Mouse (Mus musculus): Measurements from ENCODE around the gene Zfp51. TPM values are rescaled to one million over a fixed set of nuclear protein-coding genes. Genes with fewer than 3 reads are reported as not detected.

Zfp51 gene
- polyA plus RNA-seq, 2 experiments from 2014 or later, result 41.9 to 43.0 TPM

Other genes with a start within 250 kb of the Zfp51 start
- gene Vmn1r234, start 224.3 kb upstream of the Zfp51 start, polyA plus RNA-seq (2017; shearing (Covaris generic)), result not detected
- gene Vmn1r235, start 194.0 kb upstream of the Zfp51 start, polyA plus RNA-seq (2017; shearing (Covaris generic)), result under 1 TPM in 1 of 2 experiments, not detected in 1; 0.30 TPM
- gene Vmn1r236, start 167.4 kb upstream of the Zfp51 start, polyA plus RNA-seq (2017; shearing (Covaris generic)), result not detected
- gene Vmn1r237, start 138.5 kb upstream of the Zfp51 start, polyA plus RNA-seq (2017; shearing (Covaris generic)), result not detected
- 10 to 100 TPM; 18.3 to 20.2 TPM for gene Zfp677, start 66.6 kb upstream of the Zfp51 start, polyA plus RNA-seq (2017; shearing (Covaris generic))
- gene Zfp54, start 27.1 kb upstream of the Zfp51 start, polyA plus RNA-seq (2017; shearing (Covaris generic)), result 10 to 100 TPM; 11.7 to 13.0 TPM
- gene Zfp53, start 38.6 kb downstream of the Zfp51 start, polyA plus RNA-seq (2017; shearing (Covaris generic)), result 10 to 100 TPM; 44.8 to 46.9 TPM
- gene Zfp52, start 85.2 kb downstream of the Zfp51 start, polyA plus RNA-seq (2017; shearing (Covaris generic)), result 10 to 100 TPM; 20.8 to 21.6 TPM
- 10 to 100 TPM; 13.0 to 14.0 TPM for gene Zfp948, start 116.6 kb downstream of the Zfp51 start, polyA plus RNA-seq (2017; shearing (Covaris generic))
- 10 to 100 TPM in 1 of 2 experiments, 1 to 10 TPM in 1; 7.5 to 11.4 TPM for gene Zfp983, start 200.2 kb downstream of the Zfp51 start, polyA plus RNA-seq (2017; shearing (Covaris generic))
- gene Gm10226, start 241.5 kb downstream of the Zfp51 start, polyA plus RNA-seq (2017; shearing (Covaris generic)), result 10 to 100 TPM; 12.6 to 12.8 TPM